Mouse (Mus musculus) monocyte, adult 2 months (primary cell): ENCODE measurements at regions not wholly inside any gene's neighbourhood (a gene's known extent, or its start where the extent isn't known, plus 50 kb on each side); places are given as distances from the start of the nearest gene placed in this dataset.

Source experiments
- DNase-seq, 2 experiments: peaks; one replicate each; pipeline ENCODE4 v3.0.0; 2022; ENCODE audit warnings: low spot score in 2 of 2, low read depth in 1 of 2

- no peak for DNase-seq
Observed at GRCm38 (mm10) chr16:30652692-30653091, 53.2 kb downstream of the Fam43a start.

- no peak for DNase-seq
Observed at GRCm38 (mm10) chr16:30653806-30654205, 54.3 kb downstream of the Fam43a start.

- no peak for DNase-seq
Observed at GRCm38 (mm10) chr16:30654226-30654625, 54.7 kb downstream of the Fam43a start.

- DNase-seq: no peak
Observed at GRCm38 (mm10) chr16:30655798-30656221, 56.3 kb downstream of the Fam43a start.

- DNase-seq: no peak
Observed at GRCm38 (mm10) chr16:30656881-30657280, 57.4 kb downstream of the Fam43a start.

GRCm38 (mm10) chr16:30658921-30659320 lies 59.4 kb downstream of the Fam43a start:
- DNase-seq: no peak

GRCm38 (mm10) chr16:30661086-30661977 lies 61.8 kb downstream of the Fam43a start:
- no peak for DNase-seq

- DNase-seq: no peak
Observed at GRCm38 (mm10) chr16:30663055-30663454, 63.5 kb downstream of the Fam43a start.

- DNase-seq: no peak
Observed at GRCm38 (mm10) chr16:30663971-30664370, 64.4 kb downstream of the Fam43a start.

GRCm38 (mm10) chr16:30664433-30664832 lies 64.9 kb downstream of the Fam43a start:
- no peak for DNase-seq

- DNase-seq: no peak
Observed at GRCm38 (mm10) chr16:30665881-30666280, 66.4 kb downstream of the Fam43a start.

- DNase-seq: no peak
Observed at GRCm38 (mm10) chr16:30669883-30670282, 70.4 kb downstream of the Fam43a start.

GRCm38 (mm10) chr16:30671584-30671983 lies 72.1 kb downstream of the Fam43a start:
- DNase-seq: no peak

GRCm38 (mm10) chr16:30672776-30673550 lies 73.4 kb downstream of the Fam43a start:
- DNase-seq: no peak

- DNase-seq: no peak
Observed at GRCm38 (mm10) chr16:30673662-30674061, 74.1 kb downstream of the Fam43a start.

- no peak for DNase-seq
Observed at GRCm38 (mm10) chr16:30675829-30676228, 76.3 kb downstream of the Fam43a start.

GRCm38 (mm10) chr16:30677016-30677415 lies 77.5 kb downstream of the Fam43a start:
- DNase-seq: no peak

GRCm38 (mm10) chr16:30677896-30678707 lies 78.6 kb downstream of the Fam43a start:
- DNase-seq: no peak

- no peak for DNase-seq
Observed at GRCm38 (mm10) chr16:30678708-30679492, 79.4 kb downstream of the Fam43a start.

- DNase-seq: no peak
Observed at GRCm38 (mm10) chr16:30679493-30679811, 79.9 kb downstream of the Fam43a start.

GRCm38 (mm10) chr16:30681421-30681820 lies 81.9 kb downstream of the Fam43a start:
- no peak for DNase-seq
